Mouse (Mus musculus): ENCODE measurements around the gene Yap1. TPM values are rescaled to one million over a fixed set of nuclear protein-coding genes. Genes with fewer than 3 reads are reported as not detected.

Gene Yap1
- polyA plus RNA-seq, 3 experiments from 2014 or later: not detected

GRCm38 (mm10) chr9:7971993-7972392, 32.4 kb downstream of the Yap1 start:
- no peak for ATAC-seq

GRCm38 (mm10) chr9:7967980-7968379, 36.4 kb downstream of the Yap1 start:
- no peak for ATAC-seq

GRCm38 (mm10) chr9:7965590-7965989, 38.8 kb downstream of the Yap1 start:
- ATAC-seq: no peak

DNA sequence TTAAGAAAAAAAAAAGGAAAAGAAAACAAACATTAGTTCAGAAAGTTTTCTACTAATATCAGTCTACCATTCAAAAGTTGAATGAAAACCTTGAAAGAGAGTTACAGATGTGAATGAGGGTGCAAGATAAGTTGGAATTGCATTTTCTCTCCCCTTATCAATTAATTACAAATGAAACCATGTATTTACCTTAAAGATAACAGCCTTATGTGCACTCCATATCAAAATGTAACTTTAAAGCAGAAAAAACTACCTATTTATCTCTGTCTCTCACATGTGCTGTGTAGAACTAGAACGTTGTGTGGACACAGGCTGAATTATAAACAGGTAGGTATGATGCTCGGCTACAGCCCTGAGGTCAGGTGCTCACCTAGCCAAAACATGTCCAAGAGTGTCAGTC, 40.5 kb downstream of the Yap1 start:
- no peak for ATAC-seq

- no peak for ATAC-seq
Observed at GRCm38 (mm10) chr9:7962915-7963314, 41.5 kb downstream of the Yap1 start.

- ATAC-seq: no peak
Observed at GRCm38 (mm10) chr9:7961366-7962160, 42.8 kb downstream of the Yap1 start.

DNA sequence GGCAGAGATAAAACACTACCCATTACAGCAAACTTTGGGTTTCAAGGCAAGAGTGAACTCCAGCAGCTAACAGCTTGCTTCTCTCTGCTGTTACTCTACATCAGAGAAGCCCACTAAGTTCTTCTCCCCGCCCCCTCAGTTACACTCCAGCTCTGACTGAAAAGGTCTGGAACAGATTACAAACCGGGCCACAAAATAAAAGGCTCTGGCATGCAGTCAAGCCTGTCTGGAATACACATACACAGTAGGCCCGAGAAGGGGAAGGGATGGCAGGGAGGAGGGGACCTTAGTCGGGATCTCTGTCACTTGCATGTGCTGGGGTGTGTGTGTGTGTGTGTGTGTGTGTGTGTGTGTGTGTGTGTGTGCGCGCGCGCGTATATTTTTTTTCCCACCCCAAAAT, 44.0 kb downstream of the Yap1 start:
- ATAC-seq: no peak

GRCm38 (mm10) chr9:7959301-7959700, 45.1 kb downstream of the Yap1 start:
- no peak for ATAC-seq

- no peak for ATAC-seq
Observed at GRCm38 (mm10) chr9:7958025-7958593, 46.3 kb downstream of the Yap1 start.

DNA sequence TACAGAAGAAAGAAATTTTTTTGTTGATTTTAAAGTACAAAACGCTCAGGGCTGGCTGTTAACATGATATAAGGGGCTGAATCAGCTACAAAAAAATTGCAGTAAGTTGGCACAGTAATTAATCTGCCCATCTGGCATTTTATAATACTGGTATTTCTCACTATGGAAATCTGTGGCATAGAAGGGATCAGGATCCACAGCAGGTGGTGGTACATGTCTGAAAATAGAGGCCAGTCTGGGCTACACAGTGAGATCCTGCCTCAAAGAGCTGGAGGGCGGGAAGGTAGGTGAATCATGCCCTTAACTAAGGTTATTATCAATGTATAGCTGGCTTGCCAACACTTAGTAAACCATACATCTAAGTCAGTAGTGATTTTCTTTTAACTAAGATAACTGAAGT, 47.0 kb downstream of the Yap1 start:
- ATAC-seq: no peak

GRCm38 (mm10) chr9:7956400-7956799, 48.0 kb downstream of the Yap1 start:
- ATAC-seq: no peak

DNA sequence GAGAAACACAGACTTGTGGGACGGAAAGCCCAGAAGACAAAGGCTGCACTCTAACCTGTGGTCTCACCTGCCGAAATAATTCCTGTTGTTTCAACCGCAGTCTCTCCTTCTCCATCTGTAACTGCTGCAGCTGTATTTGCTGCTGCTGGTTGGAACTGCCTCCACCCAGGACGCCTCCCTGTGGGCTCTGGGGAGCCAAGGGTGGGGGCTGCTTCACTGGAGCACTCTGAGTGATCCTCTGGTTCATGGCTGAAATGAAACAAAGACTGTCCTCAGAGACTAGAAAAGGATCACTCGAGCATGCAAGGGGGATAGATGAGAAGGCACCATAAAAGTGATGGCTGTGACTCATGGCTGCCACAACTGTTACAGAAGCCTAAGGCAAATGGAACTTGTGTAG, 51.5 kb downstream of the Yap1 start:
- no peak for ATAC-seq

- ATAC-seq: no peak
Observed at GRCm38 (mm10) chr9:7950211-7950644, 54.2 kb downstream of the Yap1 start.

DNA sequence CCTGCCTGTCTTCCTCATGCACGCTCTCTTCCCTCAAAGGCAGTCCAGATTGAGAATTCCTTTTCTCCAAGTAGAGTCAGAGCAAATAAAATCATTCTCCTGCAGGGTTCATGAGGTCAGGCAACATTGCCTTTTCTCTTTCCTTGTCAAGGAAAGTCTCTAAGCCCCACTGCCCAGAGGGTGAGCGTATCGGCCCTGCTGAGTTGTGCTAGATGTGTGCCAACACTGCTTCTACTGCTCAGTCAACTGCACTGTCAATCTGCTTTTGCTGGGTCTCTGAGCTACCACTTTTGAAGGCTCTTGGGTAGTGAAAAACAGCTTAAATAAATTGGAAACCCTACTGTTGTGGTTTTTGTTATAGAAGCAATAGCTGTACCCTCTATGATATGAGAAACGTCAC, 56.5 kb downstream of the Yap1 start:
- ATAC-seq: no peak

DNA sequence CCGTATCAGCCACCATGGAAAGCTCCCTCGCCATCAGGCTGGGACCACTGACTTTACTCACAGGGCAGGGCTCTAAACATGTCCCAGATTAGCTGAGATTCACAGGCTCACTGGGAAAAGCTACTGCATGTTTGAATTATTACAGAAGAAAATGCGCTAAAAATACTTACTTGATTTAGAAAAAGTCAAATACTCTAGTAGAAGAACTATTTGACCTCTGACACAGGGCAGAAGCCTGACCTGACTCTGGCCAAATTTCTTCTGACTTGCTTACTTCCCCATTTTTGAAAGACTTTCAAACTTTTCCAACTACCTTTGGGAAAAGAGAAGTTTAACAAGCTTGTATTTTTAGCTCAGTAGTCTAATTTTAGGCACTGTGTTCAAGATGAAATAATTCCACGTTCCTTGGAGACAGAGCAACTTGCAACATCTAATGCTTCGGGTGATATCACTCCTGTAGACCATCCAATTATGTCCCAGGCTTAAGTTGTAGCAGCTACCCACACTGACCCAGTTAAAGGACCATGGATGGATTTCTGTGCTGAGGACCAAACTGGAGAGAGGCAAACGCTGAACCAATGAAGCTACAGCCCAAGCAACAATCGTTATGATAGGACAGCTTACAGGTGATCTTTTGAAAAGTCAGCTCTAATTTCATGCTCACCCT, 60.5 kb downstream of the Yap1 start:
- ATAC-seq: no peak

DNA sequence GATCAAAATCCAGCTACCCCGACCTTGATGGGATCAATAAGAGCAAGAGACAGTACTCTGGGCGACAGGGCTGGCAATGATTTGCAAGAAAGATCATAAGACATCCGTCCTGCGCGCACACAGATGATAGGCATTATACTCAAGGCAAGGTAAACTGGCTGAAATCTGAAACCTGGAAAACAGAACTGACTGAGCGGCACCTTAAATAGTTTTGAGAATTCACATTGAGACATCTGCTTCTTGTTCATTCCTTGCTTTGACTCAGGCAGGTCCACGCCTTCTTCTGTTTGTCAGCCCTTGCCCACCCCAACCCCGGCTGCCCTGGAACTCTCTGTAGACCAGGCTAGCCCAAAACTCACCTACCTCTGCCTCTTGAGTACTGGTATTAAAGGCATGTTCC, 61.7 kb downstream of the Yap1 start:
- ATAC-seq: no peak

DNA sequence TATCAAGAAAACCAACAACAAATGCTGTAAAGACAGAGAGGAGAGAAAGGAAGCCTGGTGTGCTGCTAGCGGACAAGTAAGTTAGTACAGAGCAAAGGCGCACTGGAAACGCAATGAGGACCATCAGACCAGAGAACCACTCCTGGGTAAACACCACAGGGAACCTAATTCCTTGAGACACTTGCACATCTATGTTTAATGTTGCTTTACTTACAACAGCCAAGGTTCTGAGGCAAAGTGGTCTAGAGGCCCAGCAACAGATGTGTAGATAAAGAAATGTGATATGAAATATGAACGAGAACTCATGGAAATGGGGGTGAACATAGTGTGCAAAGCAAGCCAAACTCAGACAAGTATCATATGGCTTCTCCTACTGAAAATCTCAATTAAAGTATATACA, 64.3 kb downstream of the Yap1 start:
- ATAC-seq: no peak

DNA sequence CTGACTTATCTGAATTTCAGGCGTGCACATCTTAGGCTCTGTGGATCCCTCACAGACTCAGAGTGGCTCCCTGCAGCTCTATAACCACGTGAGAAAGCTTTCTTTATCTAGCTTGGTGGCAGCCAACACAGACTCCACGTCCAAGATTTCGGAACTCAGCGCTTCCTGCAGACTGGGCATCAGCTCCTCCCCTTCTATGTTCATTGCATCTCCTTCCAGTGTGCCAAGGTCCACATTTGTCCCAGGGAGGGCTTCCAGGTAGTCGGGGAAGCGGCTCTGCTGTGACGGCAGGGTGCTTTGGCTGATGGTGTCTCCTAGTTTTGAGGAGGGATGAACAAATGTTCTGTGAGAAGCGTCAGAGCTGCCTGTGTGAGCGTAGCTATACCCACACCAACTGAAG, 70.0 kb downstream of the Yap1 start:
- no peak for ATAC-seq

DNA sequence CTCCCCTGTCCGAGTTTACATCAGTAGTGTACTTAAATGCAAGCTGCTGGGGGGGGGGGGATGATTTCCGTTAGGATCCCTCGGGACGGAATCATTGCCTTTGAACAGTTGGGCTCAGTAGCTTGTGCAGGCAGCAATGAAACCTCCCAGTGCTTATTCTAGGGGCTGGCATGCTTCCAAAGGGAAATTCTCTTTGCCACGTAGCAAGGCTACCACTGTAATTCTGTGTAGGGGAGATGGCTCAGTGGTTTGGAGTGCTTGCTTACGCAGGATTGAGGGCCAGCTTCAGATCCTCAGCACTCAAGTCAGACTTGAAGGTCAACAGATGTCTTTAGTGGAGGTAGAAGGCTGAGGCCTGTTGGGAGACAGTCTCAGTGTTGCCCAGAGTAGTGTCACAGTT, 74.8 kb downstream of the Yap1 start:
- no peak for ATAC-seq

GRCm38 (mm10) chr9:7928866-7929265, 75.5 kb downstream of the Yap1 start:
- ATAC-seq: no peak

- no peak for ATAC-seq
Observed at GRCm38 (mm10) chr9:7928207-7928793, 76.1 kb downstream of the Yap1 start.

DNA sequence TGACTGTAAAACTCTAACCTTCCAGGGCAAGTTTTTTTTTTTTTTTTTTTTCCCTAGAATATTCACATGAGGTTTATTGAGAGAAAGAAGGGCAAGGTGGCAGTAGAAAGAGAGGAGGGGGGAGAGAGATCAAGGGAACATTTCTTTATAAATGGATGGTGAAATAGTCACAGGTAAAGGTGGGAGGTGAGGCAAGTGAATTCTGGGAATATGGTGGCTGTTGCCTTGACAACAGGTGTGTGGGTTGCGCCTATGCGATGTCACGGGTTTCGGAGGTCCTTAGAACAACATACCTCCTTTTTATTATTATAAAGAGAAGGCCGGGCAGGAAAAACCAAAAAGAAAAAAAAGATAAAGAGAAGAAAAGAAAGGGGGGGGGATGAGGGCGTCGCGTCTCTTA, 89.5 kb downstream of the Yap1 start:
- ATAC-seq: no peak

DNA sequence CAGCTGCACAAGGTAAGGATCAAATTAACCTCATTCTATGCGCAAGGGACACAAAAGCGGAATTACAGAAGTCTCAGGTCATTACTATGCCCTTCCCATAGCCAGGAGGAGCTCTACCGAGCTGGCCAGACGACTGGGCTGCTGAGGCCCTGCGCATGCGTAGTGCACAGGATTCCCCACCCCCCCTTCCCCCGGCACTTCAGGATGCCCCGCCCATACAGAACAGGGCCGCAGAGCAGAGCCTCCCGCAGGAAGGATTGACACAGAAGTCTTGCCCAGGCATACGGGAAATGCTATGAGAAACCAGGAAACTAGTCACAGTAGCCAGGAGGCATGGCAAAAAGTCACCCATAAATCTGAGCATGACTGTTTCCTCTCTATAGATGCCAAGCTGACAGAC, 89.9 kb downstream of the Yap1 start:
- no peak for ATAC-seq

GRCm38 (mm10) chr9:7913953-7914352, 90.4 kb downstream of the Yap1 start:
- no peak for ATAC-seq
